Mouse (Mus musculus) ES-E14 (cell line): ENCODE results near the gene Gpnmb. TPM values are rescaled to one million over a fixed set of nuclear protein-coding genes. Genes with fewer than 3 reads are reported as not detected.

Source experiments
- DNase-seq: peaks from one replicate; pipeline ENCODE4 v3.0.0-alpha.2; 2013; ENCODE audit warnings: low read depth, low spot score
- H3K27ac ChIP-seq: 2 replicates; pipeline ENCODE4 v1.5.1; 2012; ENCODE audit warnings: low read depth, mild to moderate bottlenecking, low read length, moderate library complexity, mixed read lengths; ENCODE audit not compliant: poor library complexity, insufficient read depth, severe bottlenecking
- H3K36me3 ChIP-seq: 2 replicates; pipeline ENCODE4 v1.6.1; 2012; ENCODE audit warnings: mild to moderate bottlenecking, low read length, moderate library complexity, mixed read lengths; ENCODE audit not compliant: control insufficient read depth, poor library complexity, insufficient read depth, severe bottlenecking
- H3K4me1 ChIP-seq, 2 experiments: fragments of 150-350 bp in 1 of 2; sonication (generic) in 1 of 2; 2 replicates each; pipeline ENCODE4 v1.6.1; 2012; ENCODE audit warnings: low read length in 2 of 2, mild to moderate bottlenecking in 1 of 2, mixed read lengths in 1 of 2; ENCODE audit not compliant: control insufficient read depth in 2 of 2, insufficient read depth in 2 of 2, poor library complexity in 1 of 2
- H3K4me3 ChIP-seq, 2 experiments: fragments of 150-350 bp in 1 of 2; sonication (generic) in 1 of 2; 2 replicates each; pipeline ENCODE4 v1.5.1; 2012; ENCODE audit warnings: low read length in 2 of 2, low read depth in 1 of 2, mild to moderate bottlenecking in 1 of 2, mixed read lengths in 1 of 2; ENCODE audit not compliant: insufficient read depth in 1 of 2, poor library complexity in 1 of 2, severe bottlenecking in 1 of 2
- H3K9ac ChIP-seq: 2 replicates; pipeline ENCODE4 v1.6.1; 2012; ENCODE audit warnings: low read depth, mild to moderate bottlenecking, low read length, mixed read lengths; ENCODE audit not compliant: poor library complexity, insufficient read depth, severe bottlenecking
- H3K9me3 ChIP-seq: fragments of 150-350 bp; sonication (generic); 2 replicates; pipeline ENCODE4 v1.6.1; 2012; ENCODE audit warnings: low read depth, mild to moderate bottlenecking, low read length; ENCODE audit not compliant: control insufficient read depth, insufficient read depth
- CHD2 ChIP-seq: IDR thresholded peaks from 2 replicates; pipeline ENCODE4 v1.6.1; 2014; ENCODE audit warnings: mild to moderate bottlenecking, low read depth, low read length, inconsistent platforms
- HCFC1 ChIP-seq: IDR thresholded peaks from 2 replicates; pipeline ENCODE4 v1.6.1; 2012; ENCODE audit warnings: low read length, inconsistent platforms, borderline replicate concordance; ENCODE audit not compliant: insufficient read depth
- MAFK ChIP-seq: IDR thresholded peaks from 2 replicates; pipeline ENCODE4 v1.6.1; 2014; ENCODE audit warnings: mild to moderate bottlenecking, low read depth, low read length, inconsistent platforms; ENCODE audit not compliant: insufficient read depth
- ZC3H11A ChIP-seq: IDR thresholded peaks from 2 replicates; pipeline ENCODE4 v1.6.1; 2012; ENCODE audit warnings: low read depth, mild to moderate bottlenecking, inconsistent platforms, low read length, borderline replicate concordance
- ZNF384 ChIP-seq: IDR thresholded peaks from 2 replicates; pipeline ENCODE4 v1.6.1; 2012; ENCODE audit warnings: low read depth, low read length, inconsistent platforms
- in situ Hi-C, 2 experiments: fragments of 600-800 bp; cut with MboI; formaldehyde crosslinking; loops; one replicate each; pipeline ENCODE4 v1.15.1; 2025; ENCODE audit warnings: low sequenced_read_pairs in 2 of 2, inconsistent platforms in 1 of 2; ENCODE audit not compliant: unreplicated experiment in 2 of 2
- total RNA-seq: library from RNA; depleted of rRNA; stranded (reverse); fragments of 300-350 nt; gene quantifications from 2 replicates; pipeline ENCODE4 v1.2.3, GENCODE M21; 2012

The Gpnmb gene
- total RNA-seq, 1 experiment: 0.89 TPM

DNA sequence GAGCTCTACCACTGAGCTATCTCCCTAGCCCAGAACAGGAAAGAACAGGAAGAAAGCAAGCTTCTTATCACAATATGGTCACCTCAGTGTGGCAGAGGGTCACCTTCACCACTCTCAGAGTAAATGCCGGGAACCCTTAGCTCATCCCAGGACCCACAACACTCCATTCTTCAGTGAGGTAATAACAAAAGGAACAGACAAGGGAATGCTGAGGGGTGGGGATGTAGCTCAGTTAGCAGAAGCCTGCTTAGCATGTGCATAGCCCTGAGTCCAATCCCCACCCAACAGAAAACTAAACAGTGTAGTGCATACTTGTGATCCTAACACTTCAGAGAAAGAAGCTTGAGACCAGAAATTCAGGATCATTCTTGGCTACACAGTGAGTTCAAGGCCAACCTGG is 62.7 kb downstream of the Gpnmb start:
- Histone ChIP-seq H3K36me3 (peaks cover 15% of the 10 kb centered on the region; the same call in 1 of the 2 replicates), H3K4me3 (no peak overlapping the region), H3K4me1 (peaks cover 18 to 19% of the 10 kb centered on the region in 2 experiments), H3K27ac (peak overlapping the region; percentile 38; the same call in 1 of the 2 replicates), H3K9me3 (no peaks in the 10 kb centered on the region), H3K9ac (no peak overlapping the region)
- TF ChIP-seq CHD2 (no peak), MAFK (no peak), ZNF384 (no peak), ZC3H11A (no peak), HCFC1 (peak; percentile 46; the same call in 1 of the 2 replicates)
- in situ Hi-C loops: no loop called here
- DNase-seq: peak; percentile 73

- no peak overlapping the region for H3K9ac ChIP-seq
- TF ChIP-seq MAFK (no peak), CHD2 (no peak), HCFC1 (no peak), ZC3H11A (no peak), ZNF384 (no peak)
- H3K27ac ChIP-seq: no peak overlapping the region
- H3K4me3 ChIP-seq: no peak overlapping the region
- H3K9me3 ChIP-seq: no peaks in the 10 kb centered on the region
- DNase-seq: no peak
- peaks cover 8% of the 10 kb centered on the region; the same call in 1 of the 2 replicates for H3K36me3 ChIP-seq
- no peaks in the 10 kb centered on the region for H3K4me1 ChIP-seq
- in situ Hi-C loops: no loop called here
Measured at GRCm38 (mm10) chr6:49106746-49107500, 70.6 kb downstream of the Gpnmb start.

GRCm38 (mm10) chr6:49109196-49109595 is 72.8 kb downstream of the Gpnmb start:
- Histone ChIP-seq H3K9ac (no peak overlapping the region), H3K27ac (no peak overlapping the region), H3K36me3 (peaks cover 6% of the 10 kb centered on the region; the same call in 1 of the 2 replicates), H3K9me3 (no peaks in the 10 kb centered on the region), H3K4me1 (no peaks in the 10 kb centered on the region), H3K4me3 (no peak overlapping the region)
- in situ Hi-C loops: no loop called here
- DNase-seq: no peak
- no peak for TF ChIP-seq MAFK
- no peak for TF ChIP-seq ZC3H11A
- no peak for TF ChIP-seq CHD2
- no peak for TF ChIP-seq HCFC1
- TF ChIP-seq ZNF384: no peak

- H3K9ac ChIP-seq: no peak overlapping the region
- no peak for DNase-seq
- peaks cover 6% of the 10 kb centered on the region; the same call in 1 of the 2 replicates for H3K36me3 ChIP-seq
Measured at GRCm38 (mm10) chr6:49113895-49114294, 77.5 kb downstream of the Gpnmb start.

GRCm38 (mm10) chr6:49114457-49114856 is 78.1 kb downstream of the Gpnmb start:
- no peak for DNase-seq
- no peak overlapping the region for H3K27ac ChIP-seq

More at GRCm38 (mm10) chr6:49113895-49114294, 77.5 kb downstream of the Gpnmb start:
- no peaks in the 10 kb centered on the region for H3K9me3 ChIP-seq
- H3K4me1 ChIP-seq: no peaks in the 10 kb centered on the region
- H3K27ac ChIP-seq: no peak overlapping the region
- TF ChIP-seq ZNF384: no peak
- TF ChIP-seq HCFC1: no peak
- TF ChIP-seq CHD2: no peak
- TF ChIP-seq ZC3H11A: no peak
- TF ChIP-seq MAFK: no peak
- H3K4me3 ChIP-seq: no peak overlapping the region
- in situ Hi-C loops: no loop called here

More at GRCm38 (mm10) chr6:49114457-49114856, 78.1 kb downstream of the Gpnmb start:
- Histone ChIP-seq H3K9ac (no peak overlapping the region), H3K9me3 (no peaks in the 10 kb centered on the region), H3K36me3 (peaks cover 6% of the 10 kb centered on the region; the same call in 1 of the 2 replicates), H3K4me3 (no peak overlapping the region), H3K4me1 (no peaks in the 10 kb centered on the region)
- in situ Hi-C loops: no loop called here
- TF ChIP-seq ZC3H11A: no peak
- no peak for TF ChIP-seq CHD2
- no peak for TF ChIP-seq MAFK
